Mouse (Mus musculus) erythroblast, adult 5-6 weeks (primary cell): ENCODE data around the gene 1700029H14Rik. TPM values are rescaled to one million over a fixed set of nuclear protein-coding genes. Genes with fewer than 3 reads are reported as not detected.

Experiments
- ATAC-seq: replicated peaks from 2 replicates; pipeline ENCODE4 v1.8.0; 2016; ENCODE audit warnings: moderate number of reproducible peaks, mild to moderate bottlenecking, moderate TSS enrichment, inconsistent platforms; ENCODE audit not compliant: poor library complexity, low FRiP score, severe bottlenecking
- total RNA-seq, 2 experiments: library from RNA; stranded (forward) in 1 of 2; stranded (reverse) in 1 of 2; fragments of 150-400 nt in 1 of 2; fragments of 200-764, 138-1000 nt in 1 of 2; gene quantifications; 2 replicates each; pipeline versions ENCODE4 v1.2.3 to v1.2.4; 2015 to 2017; ENCODE audit warnings: low replicate concordance in 2 of 2

Gene 1700029H14Rik
- not detected in 2 replicates for total RNA-seq (2015; ENCODE audit: low replicate concordance)
- not detected in 2 replicates for total RNA-seq (2017; ENCODE audit: low replicate concordance)

DNA sequence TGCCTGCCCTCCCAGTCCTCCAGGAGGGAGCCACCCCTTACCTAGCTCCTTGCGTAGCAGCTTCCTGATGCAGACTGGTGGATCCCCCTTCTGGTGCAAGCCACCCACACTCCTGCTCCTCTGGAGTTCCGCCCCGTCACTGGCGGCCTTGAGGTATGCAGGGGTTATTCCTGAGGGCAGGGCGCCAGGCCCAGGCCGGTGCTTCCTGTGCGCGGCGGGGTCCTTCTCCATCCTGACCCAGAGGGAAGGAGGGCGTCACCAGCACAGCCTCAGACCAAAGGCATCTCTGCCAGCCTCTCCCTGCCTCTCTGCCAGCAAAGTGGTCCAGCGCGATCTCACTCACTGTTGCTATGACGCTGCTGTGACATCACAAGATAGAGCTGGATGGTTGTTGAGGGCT, at the start of gene 1700029H14Rik:
Gene 1700029H14Rik, minus strand, starts transcription at position 344 of the 400 bp plus-strand sequence.
- no peak for ATAC-seq

DNA sequence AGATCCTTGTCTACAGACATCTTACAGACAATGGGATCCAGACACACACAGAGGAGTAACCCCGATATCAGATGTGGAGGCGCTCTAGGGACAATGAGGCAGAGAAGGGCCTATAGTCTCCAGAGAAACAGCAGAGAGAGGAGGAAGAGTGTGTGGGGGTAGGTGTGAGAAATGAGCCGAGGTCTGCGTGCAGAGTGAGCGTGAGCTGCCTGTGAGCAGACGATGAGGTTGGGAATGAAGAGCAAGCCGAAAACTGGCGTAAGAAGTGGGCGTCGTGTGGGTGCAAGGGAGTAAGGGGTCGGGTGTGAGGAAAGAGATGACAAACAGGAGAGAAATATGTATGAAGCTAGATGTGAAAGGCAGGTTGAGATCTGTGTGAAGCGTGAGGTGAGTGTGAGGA, 49.4 kb upstream of the 1700029H14Rik start:
- ATAC-seq, result no peak

DNA sequence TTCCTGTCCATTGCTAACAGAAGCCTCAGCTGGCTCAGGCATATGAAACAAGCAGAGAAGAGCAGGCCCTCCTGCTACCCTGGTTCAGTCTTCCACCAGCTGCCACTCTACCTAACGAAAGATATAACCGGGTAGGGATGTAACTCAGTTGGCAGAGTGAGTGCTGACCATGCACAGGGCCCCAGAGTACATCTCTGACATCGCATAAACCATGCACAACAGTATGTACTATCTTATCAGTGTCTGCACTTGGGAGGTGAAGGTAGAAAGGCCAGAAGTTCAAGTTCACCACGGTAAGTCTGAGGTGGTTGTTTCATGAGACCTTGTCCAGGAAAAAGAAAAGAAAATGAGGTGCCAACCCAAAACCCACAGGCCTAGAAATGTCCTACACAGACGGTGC, 47.7 kb upstream of the 1700029H14Rik start:
- no peak for ATAC-seq

DNA sequence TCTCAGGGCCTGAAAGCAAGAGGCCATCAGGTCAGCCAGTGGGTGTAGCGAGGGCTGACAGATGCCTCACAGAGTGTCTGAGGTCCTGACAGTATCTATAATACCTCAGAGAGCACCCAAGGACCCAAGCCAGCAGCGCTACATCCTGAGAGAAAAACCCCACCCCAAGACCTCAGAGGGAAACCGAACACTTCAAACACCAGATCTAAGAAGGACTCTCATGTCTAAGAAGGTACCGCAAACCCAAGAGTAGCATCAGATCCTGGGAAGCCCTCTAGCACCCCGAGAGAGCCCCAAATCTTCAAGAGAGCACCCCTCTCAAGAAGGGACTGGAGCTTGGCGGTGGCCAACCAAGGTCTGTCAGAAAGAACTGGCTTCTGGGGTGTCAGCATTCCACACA, 46.7 kb upstream of the 1700029H14Rik start:
- ATAC-seq, result no peak

DNA sequence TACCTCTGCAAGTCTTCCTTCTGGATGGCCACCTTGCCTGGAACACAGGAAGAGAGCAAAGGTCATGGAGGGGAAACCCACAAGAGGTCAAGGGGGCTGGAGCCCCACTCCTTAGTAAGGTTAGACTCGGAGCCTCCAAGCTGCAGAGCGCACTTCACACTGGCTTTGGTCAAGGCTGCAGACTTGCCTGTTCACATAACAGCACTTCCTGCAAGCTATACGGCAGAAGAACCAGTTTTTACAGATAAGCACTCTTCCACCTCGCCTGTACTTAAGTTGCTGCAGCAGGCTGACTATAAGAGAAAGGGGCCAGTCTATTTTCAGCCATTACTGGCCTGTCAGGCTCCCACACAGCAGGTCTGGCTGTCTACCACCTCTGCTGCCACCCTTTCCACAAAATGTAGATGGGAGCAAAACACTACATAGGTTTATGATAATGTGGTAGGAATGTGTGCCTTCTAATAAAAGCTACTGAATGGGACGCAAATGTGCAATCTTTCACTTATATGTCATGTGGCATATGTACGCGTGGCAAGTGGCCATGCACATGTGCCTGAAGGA, 43.7 kb upstream of the 1700029H14Rik start:
- ATAC-seq, result no peak

DNA sequence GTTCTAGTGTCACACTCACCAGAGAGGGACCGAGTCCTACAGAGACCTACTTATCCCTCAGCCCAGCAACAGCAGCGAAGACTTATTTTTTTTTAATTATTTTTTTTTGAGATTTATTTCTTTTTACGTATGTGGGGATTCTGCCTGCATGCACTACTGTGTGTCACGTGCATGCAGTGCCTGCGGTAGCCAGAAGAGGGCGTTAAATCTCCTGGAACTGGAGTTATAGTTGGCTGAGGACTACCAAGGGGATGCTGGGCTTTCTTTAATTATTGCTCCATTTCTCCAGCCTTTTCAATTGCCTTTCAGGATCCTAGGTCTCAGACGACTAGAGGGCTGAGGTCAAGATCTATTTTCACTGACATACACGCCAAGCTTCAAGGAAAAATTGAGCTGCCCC, 40.4 kb upstream of the 1700029H14Rik start:
- ATAC-seq, result no peak

DNA sequence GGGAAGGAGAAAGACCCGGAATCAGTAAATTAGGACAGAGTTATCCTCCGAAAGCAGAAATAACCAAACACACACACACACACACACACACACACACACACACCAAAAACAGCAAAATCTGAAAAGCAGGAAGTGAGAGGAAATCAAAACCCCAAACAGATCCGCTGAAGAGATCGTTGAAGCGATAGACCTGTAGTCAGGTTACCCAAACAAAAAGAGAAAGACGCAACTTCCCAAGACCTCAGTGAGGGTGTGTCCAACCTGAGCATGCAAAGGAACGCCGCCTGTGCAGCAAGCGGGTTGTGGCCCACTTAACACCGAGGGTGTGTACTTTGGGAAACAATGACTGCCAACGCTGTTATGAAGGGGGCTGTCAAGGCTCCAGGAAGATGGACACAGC, 38.9 kb upstream of the 1700029H14Rik start:
- no peak for ATAC-seq

DNA sequence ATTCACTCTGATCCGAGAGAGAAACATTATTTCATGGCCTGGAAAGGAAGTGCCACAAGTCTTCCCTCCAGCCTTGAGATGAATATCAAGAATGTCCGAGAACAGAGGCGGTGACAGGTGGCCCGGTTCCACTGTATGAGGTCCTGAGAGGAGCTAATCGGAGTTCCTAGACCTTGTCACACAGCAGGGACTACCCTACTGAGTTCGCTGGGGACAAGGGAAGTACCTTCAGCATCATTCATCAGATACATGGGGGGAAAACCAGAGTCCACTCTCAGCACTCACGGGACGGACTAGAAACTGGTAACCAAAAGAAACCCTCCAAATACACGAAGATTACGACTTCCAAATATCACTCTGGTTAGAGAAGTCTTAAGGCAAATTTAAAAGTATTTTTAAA, 38.5 kb upstream of the 1700029H14Rik start:
- ATAC-seq, result no peak

DNA sequence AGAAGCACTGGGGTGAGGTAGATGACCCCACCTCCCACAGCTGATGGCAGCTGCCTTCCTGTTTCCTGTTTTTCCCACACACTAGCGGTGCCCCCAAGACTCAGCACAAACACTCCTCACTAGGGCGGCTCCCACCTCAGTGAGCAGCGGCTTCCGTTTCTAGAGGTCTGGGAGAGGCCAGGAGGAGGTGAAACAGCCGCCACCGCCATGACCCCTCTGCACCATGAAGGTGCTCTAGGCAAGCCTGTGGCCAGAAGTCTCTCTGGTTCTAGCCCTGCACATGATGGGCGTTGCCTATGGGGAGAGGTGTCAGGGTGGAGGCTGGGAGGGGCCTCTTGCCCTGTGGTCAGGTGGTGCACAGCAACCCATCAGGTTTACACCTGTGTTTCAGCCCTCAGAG, 37.9 kb upstream of the 1700029H14Rik start:
- ATAC-seq, result no peak

DNA sequence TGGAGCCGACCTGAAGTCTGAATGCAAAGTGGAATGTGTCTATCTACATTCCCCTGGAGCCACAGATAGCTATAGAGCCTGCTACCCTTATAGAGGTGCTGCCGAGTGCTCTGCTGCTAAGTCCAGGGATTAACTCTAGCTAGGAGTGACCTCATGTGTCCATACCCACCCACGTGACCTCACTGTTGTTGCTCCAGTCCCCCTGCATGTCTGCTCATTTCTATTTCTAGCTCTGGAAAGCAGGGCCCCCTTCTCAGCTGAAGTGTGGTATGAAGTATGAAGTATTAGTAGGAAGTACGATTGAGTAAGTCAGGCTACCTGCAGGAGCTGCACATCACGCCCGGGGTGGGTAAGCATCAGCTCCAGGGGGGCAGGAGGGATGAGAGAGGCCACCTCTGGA, 35.5 kb upstream of the 1700029H14Rik start:
- ATAC-seq, result no peak

DNA sequence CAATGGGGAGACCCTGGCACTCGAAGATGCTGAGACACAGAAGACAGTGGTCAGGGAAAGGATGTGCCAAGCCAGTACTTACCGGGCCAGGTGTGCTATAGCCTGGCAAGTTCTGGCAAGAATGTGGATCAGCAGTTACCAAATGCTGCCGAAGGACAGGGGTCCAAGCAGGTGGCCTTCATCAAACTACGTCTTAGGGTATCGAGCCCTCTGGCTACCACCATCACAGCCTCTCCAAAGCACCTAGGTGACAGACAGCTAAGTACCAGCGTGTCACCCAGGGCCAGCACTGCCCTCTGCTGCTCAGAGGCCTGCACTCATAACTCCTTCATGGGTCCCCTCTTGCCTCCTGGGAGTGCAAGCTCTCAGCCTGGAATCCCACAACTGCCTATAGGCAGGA, 33.6 kb upstream of the 1700029H14Rik start:
- no peak for ATAC-seq

DNA sequence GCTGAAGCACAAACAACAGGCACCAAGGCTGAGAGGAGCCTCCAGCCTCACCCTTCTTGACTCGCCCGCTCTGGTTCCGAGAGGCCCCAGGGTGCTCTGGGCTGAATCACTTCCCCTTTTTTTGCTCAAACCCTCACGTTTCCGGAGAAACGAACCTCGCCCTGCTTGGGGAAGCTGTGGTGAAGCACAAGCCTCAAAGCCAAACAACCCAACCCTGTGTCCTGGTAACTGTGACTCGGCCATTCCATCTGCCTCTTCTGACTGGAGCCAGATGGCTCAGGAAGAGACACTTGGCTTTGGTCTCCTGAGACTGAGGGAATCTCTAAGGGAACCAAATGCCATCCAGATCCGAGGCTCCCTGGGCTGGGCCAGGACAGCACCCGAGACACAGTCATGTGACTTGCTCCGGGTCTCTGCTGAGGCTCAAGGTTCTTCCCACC, 32.6 kb upstream of the 1700029H14Rik start:
- ATAC-seq, result no peak

DNA sequence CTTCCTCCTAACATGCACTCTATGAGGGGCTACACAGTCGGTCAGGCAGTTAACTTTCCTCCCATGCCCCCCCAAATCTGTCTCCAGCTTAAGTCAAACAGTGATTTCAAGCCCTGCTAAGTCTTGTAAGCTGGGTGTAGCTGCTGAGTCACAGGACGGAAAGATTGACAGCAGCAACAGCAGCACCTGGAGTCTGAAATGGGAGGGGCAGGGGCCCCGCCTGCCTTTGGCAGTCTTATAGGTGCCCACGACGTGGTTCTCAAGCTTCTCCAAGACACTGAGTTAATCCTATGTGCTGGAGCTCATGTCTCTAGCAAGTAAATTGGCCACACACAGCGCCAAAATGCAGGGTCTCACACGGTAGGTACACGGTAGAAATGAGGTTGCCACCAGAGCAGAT, 31.1 kb upstream of the 1700029H14Rik start:
- ATAC-seq, result no peak

DNA sequence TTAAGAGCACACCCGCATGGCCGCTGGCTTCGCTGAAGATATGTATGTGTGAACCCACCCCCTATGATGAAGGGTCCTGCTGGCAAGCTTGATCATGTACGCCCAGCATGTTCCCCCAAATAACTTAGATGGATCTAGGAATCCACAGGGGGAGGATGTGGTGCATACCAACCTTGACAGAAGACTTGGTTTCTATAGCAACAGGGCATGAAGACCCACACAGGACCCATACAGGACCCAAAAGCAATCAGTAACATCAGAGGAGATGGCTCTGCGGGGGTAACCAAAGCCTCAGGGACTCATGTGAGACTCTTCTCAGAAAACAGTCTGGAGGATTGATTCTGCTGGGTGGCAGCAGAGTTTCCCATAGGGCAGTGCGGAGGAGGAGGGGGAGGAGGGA, 29.0 kb upstream of the 1700029H14Rik start:
- ATAC-seq, result no peak

DNA sequence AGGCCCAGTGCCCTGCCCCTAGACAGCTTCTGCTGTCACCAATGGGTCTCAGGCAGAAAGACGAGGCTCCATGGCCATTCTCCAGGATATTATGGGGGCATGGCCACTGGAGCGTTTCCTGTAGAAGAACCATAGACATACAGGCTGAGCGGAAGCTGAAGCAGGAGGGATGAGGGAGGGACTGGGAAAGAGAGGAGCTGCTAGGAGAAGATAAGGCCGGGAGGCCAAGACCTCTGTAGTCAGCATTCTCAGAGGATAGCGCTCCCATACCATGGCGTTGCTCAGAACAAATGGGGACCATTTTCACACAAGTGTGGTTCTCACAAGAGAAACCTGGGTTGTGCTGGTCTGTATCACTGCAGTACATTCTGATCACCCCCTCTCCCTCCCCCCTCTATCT, 26.8 kb upstream of the 1700029H14Rik start:
- ATAC-seq, result no peak

DNA sequence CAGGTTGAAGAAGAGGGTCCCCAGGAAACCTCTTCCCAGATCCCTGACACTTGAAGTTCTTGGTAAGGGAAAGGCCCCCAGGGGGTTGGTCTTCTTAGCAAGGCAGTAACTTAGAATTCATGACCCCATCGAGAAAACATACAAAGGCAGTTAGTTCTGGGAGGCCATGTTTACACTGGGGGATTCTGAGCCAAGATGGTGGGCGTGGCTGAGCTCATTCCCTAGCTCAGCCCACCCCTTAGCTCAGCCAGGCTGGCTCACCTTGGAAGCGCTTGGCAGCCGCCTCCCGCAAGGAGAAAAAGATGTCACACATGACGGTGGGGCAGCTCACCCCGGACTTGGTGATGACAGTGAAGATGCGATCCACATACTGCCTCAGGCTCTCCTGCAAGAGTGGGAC, 22.4 kb upstream of the 1700029H14Rik start:
- ATAC-seq, result no peak

DNA sequence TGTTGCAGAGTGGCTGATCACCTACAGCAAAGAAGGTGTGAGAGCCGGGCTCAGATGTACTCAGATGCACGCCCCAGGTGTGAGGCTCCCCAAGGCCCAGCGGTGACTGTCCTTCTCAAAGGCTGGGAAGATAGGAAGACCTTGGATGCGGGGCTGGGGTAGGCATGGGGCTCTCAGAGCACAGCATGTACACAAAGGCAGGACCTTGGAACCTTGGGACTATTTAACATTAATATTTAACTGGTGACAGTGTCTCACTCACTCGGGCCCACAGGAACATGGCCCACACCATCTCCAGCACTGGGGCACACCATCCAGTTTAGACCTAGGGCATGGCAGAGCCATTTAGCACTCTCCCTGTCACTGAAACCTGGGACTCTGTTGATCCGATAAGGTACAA, 15.6 kb upstream of the 1700029H14Rik start:
- ATAC-seq, result no peak

DNA sequence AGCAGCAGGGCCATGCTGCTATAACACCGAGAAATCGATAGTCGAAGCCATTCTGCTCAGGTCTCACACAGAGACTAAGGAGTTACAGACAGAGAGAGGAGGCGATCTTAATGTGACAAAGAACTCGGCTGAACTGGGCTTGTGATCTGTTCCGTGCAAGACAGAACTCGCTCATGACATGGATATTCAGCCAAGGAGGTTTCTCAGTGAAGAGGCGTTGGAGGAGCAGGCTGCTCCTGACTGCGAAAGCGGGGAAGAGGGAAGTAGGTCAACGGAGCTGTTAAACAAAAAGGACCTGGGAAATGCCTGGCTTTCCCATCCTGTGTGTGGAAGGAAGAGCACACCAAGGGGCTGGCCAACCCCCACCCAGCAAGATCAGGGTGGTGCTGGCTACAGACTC, 9.7 kb upstream of the 1700029H14Rik start:
- ATAC-seq, result no peak

DNA sequence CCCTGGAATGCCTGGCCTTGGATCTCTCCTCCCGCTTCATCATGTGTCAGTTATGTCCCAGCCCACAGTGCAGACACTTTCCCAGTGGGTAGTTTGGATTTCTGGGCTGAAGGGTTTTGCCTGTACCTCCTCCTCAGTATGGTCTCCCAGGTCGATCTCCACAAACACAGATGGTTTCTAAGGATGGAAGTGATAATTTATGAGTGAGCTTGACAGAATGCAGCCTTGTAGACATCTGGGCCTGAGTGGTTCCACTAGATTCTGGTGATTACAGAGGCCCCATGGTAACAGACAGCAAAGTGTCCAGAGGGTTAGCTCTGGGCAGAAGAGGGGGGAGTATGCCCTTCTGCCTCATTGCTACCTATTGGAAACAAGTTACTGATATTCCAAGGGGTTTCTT, 4.7 kb downstream of the 1700029H14Rik start:
- no peak for ATAC-seq

DNA sequence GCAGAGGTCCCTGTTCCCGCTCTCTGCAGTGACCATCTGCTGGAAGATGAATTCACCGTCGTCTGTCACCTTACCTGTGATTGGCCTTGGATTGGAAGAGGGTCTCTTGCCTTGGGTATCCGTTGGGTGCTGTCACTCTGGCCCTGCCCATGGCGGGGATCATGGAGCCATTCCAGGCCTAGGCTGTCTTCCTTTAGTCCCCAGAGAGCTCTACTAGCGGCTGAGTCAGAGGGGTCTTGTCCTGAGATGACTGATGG, 10.8 kb downstream of the 1700029H14Rik start:
- no peak for ATAC-seq

DNA sequence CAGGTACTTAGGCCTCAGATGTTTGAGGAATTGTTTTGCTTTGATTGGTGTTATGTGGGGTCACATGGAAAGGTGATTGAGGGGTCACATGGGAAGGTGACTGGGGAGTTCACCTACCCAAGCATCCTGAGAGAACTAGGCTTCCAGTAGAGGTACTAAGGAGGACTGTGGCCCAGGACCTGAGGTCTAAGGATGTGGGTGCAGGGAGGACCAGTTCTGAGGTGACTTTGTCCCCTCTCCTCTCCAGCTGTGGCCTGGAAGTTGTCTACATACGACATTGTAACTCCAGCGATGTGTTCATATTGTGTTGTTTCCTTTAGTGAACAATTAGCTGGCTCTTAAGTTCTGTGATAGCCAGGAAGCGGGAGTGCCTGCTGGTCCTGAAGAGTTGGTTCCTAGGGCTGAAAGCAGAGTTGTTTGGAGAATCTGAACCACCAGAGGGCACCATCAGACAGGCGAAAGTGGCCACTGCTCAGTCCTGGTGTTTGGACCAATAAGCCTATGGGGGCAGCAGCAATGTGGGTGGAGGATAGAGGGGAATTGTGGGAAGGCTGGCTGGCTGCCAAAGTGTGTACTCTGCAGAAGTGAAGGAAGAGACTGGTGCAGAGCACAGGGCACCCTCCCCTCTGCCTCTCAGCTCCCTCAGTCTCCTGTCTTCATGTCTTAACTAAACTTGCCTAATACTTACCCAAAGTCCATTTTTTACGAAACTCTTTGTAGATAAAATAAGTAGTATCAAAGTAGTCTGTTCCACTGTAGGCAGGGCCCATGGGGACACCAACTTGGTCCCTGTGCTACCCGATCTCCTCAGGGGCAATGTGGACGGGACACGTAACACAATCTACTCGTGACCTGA, 11.3 kb downstream of the 1700029H14Rik start:
- ATAC-seq, result no peak

DNA sequence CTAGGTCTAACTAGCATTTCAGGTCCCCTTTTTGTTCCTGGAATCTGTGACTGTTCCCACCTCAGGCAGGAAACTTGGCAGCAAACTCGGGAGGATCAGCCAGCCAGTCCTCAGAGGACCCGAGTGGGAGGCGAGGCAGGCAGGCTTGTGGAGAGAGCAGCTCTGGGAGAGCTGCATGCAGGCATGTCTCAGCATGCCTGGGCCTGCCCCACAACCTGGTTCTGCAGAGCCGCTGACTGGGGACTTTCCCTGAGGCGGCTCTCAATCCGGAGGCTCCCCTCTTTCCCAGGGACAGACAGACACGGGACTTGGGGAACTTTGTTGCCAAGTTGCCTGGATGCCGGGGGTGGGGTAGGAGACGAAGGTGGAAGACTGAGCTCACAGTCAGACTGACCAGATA, 13.4 kb downstream of the 1700029H14Rik start:
- ATAC-seq, result no peak
